Mouse (Mus musculus) megakaryocyte-erythroid progenitor cell, adult 5-6 weeks (primary cell): ENCODE measurements around the gene Caskin2. TPM values are rescaled to one million over a fixed set of nuclear protein-coding genes. Genes with fewer than 3 reads are reported as not detected.
"Not testable (repeated sequence)": the region's sequence is repeated elsewhere in the genome, so short reads cannot be mapped to it uniquely, and the experiment has no call there.

ENCODE experiments used
- ATAC-seq: replicated peaks from 2 replicates; pipeline ENCODE4 v1.8.0; 2016; ENCODE audit warnings: mild to moderate bottlenecking, inconsistent platforms; ENCODE audit not compliant: severe bottlenecking, poor library complexity, low FRiP score, low TSS enrichment
- total RNA-seq, 2 experiments: library from RNA; stranded (forward) in 1 of 2; stranded (reverse) in 1 of 2; fragments of 200-1000, 215-1000 nt in 1 of 2; fragments of >200 nt in 1 of 2; fragmentation: Nextera tagmentation in 1 of 2; gene quantifications; 2 replicates each; pipeline ENCODE4 v1.2.3; 2014 to 2017

Gene Caskin2
- total RNA-seq, 2 experiments from 2014 or later = 3.7 to 9.8 TPM

- ATAC-seq = no peak
Measured at GRCm38 (mm10) chr11:115775821-115776665, 37.4 kb downstream of the Caskin2 start.

GRCm38 (mm10) chr11:115774653-115775052 lies 38.8 kb downstream of the Caskin2 start:
- no peak for ATAC-seq

GRCm38 (mm10) chr11:115768896-115769295 lies 44.5 kb downstream of the Caskin2 start:
- no peak for ATAC-seq

- ATAC-seq = no peak
Measured at GRCm38 (mm10) chr11:115766981-115767380, 46.5 kb downstream of the Caskin2 start.

GRCm38 (mm10) chr11:115766356-115766943 lies 47.0 kb downstream of the Caskin2 start:
- no peak for ATAC-seq

- ATAC-seq = peak; percentile 86
Measured at GRCm38 (mm10) chr11:115765607-115766141, 47.8 kb downstream of the Caskin2 start.

- peak; percentile 93 for ATAC-seq
Measured at GRCm38 (mm10) chr11:115765103-115765606, 48.3 kb downstream of the Caskin2 start, which contains the start of gene Tmem94. Gene Tmem94 (plus strand): TSS chr11:115765433.

- ATAC-seq = no peak
Measured at GRCm38 (mm10) chr11:115764698-115765097, 48.7 kb downstream of the Caskin2 start.

- ATAC-seq = not testable (repeated sequence)
Measured at GRCm38 (mm10) chr11:115762176-115762575, 51.3 kb downstream of the Caskin2 start.

GRCm38 (mm10) chr11:115753485-115753884 lies 60.0 kb downstream of the Caskin2 start:
- ATAC-seq = no peak

GRCm38 (mm10) chr11:115752653-115753052 lies 60.8 kb downstream of the Caskin2 start:
- ATAC-seq = no peak

- ATAC-seq = no peak
Measured at GRCm38 (mm10) chr11:115751725-115752124, 61.7 kb downstream of the Caskin2 start.

GRCm38 (mm10) chr11:115749834-115750233 lies 63.6 kb downstream of the Caskin2 start:
- ATAC-seq = no peak

Other genes with a start within 250 kb of the Caskin2 start
- gene Nup85, start 249.2 kb downstream of the Caskin2 start, total RNA-seq (2014; fragmentation: Nextera tagmentation) = 256 and 306 TPM in 2 replicates
- gene Nup85, start 249.2 kb downstream of the Caskin2 start, total RNA-seq (2017) = 179 and 228 TPM in 2 replicates
- gene Mrps7, start 209.7 kb downstream of the Caskin2 start, total RNA-seq (2014; fragmentation: Nextera tagmentation) = 55.7 and 76.8 TPM in 2 replicates
- gene Mrps7, start 209.7 kb downstream of the Caskin2 start, total RNA-seq (2017) = 40.5 and 67.1 TPM in 2 replicates
- 53.5 and 69.9 TPM in 2 replicates for gene Gga3, start 209.6 kb downstream of the Caskin2 start, total RNA-seq (2014; fragmentation: Nextera tagmentation)
- 21.6 and 67.6 TPM in 2 replicates for gene Gga3, start 209.6 kb downstream of the Caskin2 start, total RNA-seq (2017)
- 54.6 and 55.4 TPM in 2 replicates for gene Mif4gd, start 200.7 kb downstream of the Caskin2 start, total RNA-seq (2014; fragmentation: Nextera tagmentation)
- gene Mif4gd, start 200.7 kb downstream of the Caskin2 start, total RNA-seq (2017) = 29.3 and 45.4 TPM in 2 replicates
- gene Slc25a19, start 185.3 kb downstream of the Caskin2 start, total RNA-seq (2014; fragmentation: Nextera tagmentation) = 20.5 and 32.1 TPM in 2 replicates
- 14.2 and 19.6 TPM in 2 replicates for gene Slc25a19, start 185.3 kb downstream of the Caskin2 start, total RNA-seq (2017)
- gene Grb2, start 105.0 kb downstream of the Caskin2 start, total RNA-seq (2014; fragmentation: Nextera tagmentation) = 70.1 and 74.4 TPM in 2 replicates
- gene Grb2, start 105.0 kb downstream of the Caskin2 start, total RNA-seq (2017) = 40.7 and 73.1 TPM in 2 replicates
- gene Tmem94, start 48.2 kb downstream of the Caskin2 start, total RNA-seq (2014; fragmentation: Nextera tagmentation) = 29.0 and 44.6 TPM in 2 replicates
- gene Tmem94, start 48.2 kb downstream of the Caskin2 start, total RNA-seq (2017) = 15.1 and 31.5 TPM in 2 replicates
- 20.4 and 32.6 TPM in 2 replicates for gene Tsen54, start 1.1 kb upstream of the Caskin2 start, total RNA-seq (2014; fragmentation: Nextera tagmentation)
- gene Tsen54, start 1.1 kb upstream of the Caskin2 start, total RNA-seq (2017) = 16.8 and 17.1 TPM in 2 replicates
- gene Llgl2, start 10.4 kb upstream of the Caskin2 start, total RNA-seq (2014; fragmentation: Nextera tagmentation) = 8.9 and 12.7 TPM in 2 replicates
- gene Llgl2, start 10.4 kb upstream of the Caskin2 start, total RNA-seq (2017) = 4.0 and 8.0 TPM in 2 replicates
- gene Myo15b, start 44.8 kb upstream of the Caskin2 start, total RNA-seq (2014; fragmentation: Nextera tagmentation) = 0.11 TPM in 1 of 2 replicates, not detected in the other
- 0.69 TPM in 1 of 2 replicates, not detected in the other for gene Myo15b, start 44.8 kb upstream of the Caskin2 start, total RNA-seq (2017)
- 40.3 and 83.8 TPM in 2 replicates for gene Smim5, start 86.3 kb upstream of the Caskin2 start, total RNA-seq (2014; fragmentation: Nextera tagmentation)
- 24.6 and 29.4 TPM in 2 replicates for gene Smim5, start 86.3 kb upstream of the Caskin2 start, total RNA-seq (2017)
- 2.0 and 5.2 TPM in 2 replicates for gene Smim6, start 98.4 kb upstream of the Caskin2 start, total RNA-seq (2014; fragmentation: Nextera tagmentation)
- gene Smim6, start 98.4 kb upstream of the Caskin2 start, total RNA-seq (2017) = not detected in 2 replicates
- gene Sap30bp, start 119.6 kb upstream of the Caskin2 start, total RNA-seq (2014; fragmentation: Nextera tagmentation) = 20.8 and 33.2 TPM in 2 replicates
- 251 and 314 TPM in 2 replicates for gene Sap30bp, start 119.6 kb upstream of the Caskin2 start, total RNA-seq (2017)
- 19.7 and 22.7 TPM in 2 replicates for gene Recql5, start 119.8 kb upstream of the Caskin2 start, total RNA-seq (2014; fragmentation: Nextera tagmentation)
- 17.0 and 21.0 TPM in 2 replicates for gene Recql5, start 119.8 kb upstream of the Caskin2 start, total RNA-seq (2017)
- gene Itgb4, start 161.1 kb upstream of the Caskin2 start, total RNA-seq (2014; fragmentation: Nextera tagmentation) = 0.07 and 0.37 TPM in 2 replicates
- gene Itgb4, start 161.1 kb upstream of the Caskin2 start, total RNA-seq (2017) = 0.65 TPM in 1 of 2 replicates, not detected in the other
- 31.7 and 35.1 TPM in 2 replicates for gene Galk1, start 199.1 kb upstream of the Caskin2 start, total RNA-seq (2014; fragmentation: Nextera tagmentation)
- 29.7 and 39.5 TPM in 2 replicates for gene Galk1, start 199.1 kb upstream of the Caskin2 start, total RNA-seq (2017)
- gene H3f3b, start 214.3 kb upstream of the Caskin2 start, total RNA-seq (2014; fragmentation: Nextera tagmentation) = 594 and 607 TPM in 2 replicates
- gene H3f3b, start 214.3 kb upstream of the Caskin2 start, total RNA-seq (2017) = 709 and 905 TPM in 2 replicates
- 27.0 and 53.0 TPM in 2 replicates for gene Unk, start 216.7 kb upstream of the Caskin2 start, total RNA-seq (2014; fragmentation: Nextera tagmentation)
- gene Unk, start 216.7 kb upstream of the Caskin2 start, total RNA-seq (2017) = 11.0 and 12.0 TPM in 2 replicates